Mouse (Mus musculus) testis, adult 2 months (tissue): ENCODE data around the gene Ccdc87.

Experiments
- CTCF ChIP-seq: fragments of 200-500 bp; IDR thresholded peaks from 2 replicates; pipeline ENCODE4 v1.5.1; 2012; ENCODE audit warnings: low read depth, mild to moderate bottlenecking, inconsistent platforms, low read length, moderate library complexity; ENCODE audit not compliant: control insufficient read depth, insufficient read depth, insufficient replicate concordance
- POLR2A ChIP-seq: fragments of 200-500 bp; IDR thresholded peaks from 2 replicates; pipeline ENCODE4 v1.6.1; 2012; ENCODE audit warnings: low read depth, mild to moderate bottlenecking, inconsistent platforms, low read length, moderate library complexity; ENCODE audit not compliant: control insufficient read depth

- no peak for TF ChIP-seq POLR2A
- no peak for TF ChIP-seq CTCF
Observed at GRCm38 (mm10) chr19:4803283-4803682, 35.9 kb upstream of the Ccdc87 start.
